Mouse (Mus musculus) splenic B cell, adult 2 months (primary cell): Measurements from ENCODE around the gene Gng10.

Source experiments
- DNase-seq: peaks from one replicate; pipeline ENCODE4 v3.0.0-alpha.2; 2011; ENCODE audit warnings: low read depth, low spot score
- H3K27me3 ChIP-seq: 2 replicates; pipeline ENCODE4 v1.6.1; 2012; ENCODE audit warnings: mild to moderate bottlenecking, low read length, moderate library complexity, mixed read lengths; ENCODE audit not compliant: control insufficient read depth, poor library complexity, insufficient read depth, severe bottlenecking
- H3K36me3 ChIP-seq: 2 replicates; pipeline ENCODE4 v1.6.1; 2012; ENCODE audit warnings: mild to moderate bottlenecking, low read length, moderate library complexity, mixed read lengths; ENCODE audit not compliant: control insufficient read depth, poor library complexity, insufficient read depth, severe bottlenecking

Gene Gng10

GRCm38 (mm10) chr4:59043074-59043473 is 8.2 kb downstream of the Gng10 start:
- peaks cover 3% of the 10 kb centered on the region; the same call in 1 of the 2 replicates for H3K36me3 ChIP-seq
- H3K27me3 ChIP-seq = no peaks in the 10 kb centered on the region
- DNase-seq = peak; percentile 41

GRCm38 (mm10) chr4:59043891-59044290 is 9.0 kb downstream of the Gng10 start:
- no peak for DNase-seq
- Histone ChIP-seq H3K36me3 (peaks cover 3% of the 10 kb centered on the region; the same call in 1 of the 2 replicates), H3K27me3 (no peaks in the 10 kb centered on the region)

- no peaks in the 10 kb centered on the region for H3K36me3 ChIP-seq
- no peaks in the 10 kb centered on the region for H3K27me3 ChIP-seq
- no peak for DNase-seq
Measured at GRCm38 (mm10) chr4:59047222-59047621, 12.3 kb downstream of the Gng10 start.

GRCm38 (mm10) chr4:59051081-59051480 is 16.2 kb downstream of the Gng10 start:
- DNase-seq = no peak
- H3K27me3 ChIP-seq = no peaks in the 10 kb centered on the region
- H3K36me3 ChIP-seq = no peaks in the 10 kb centered on the region

- H3K36me3 ChIP-seq = no peaks in the 10 kb centered on the region
- no peak for DNase-seq
- no peaks in the 10 kb centered on the region for H3K27me3 ChIP-seq
Measured at GRCm38 (mm10) chr4:59057929-59058328, 23.0 kb downstream of the Gng10 start.

GRCm38 (mm10) chr4:59062526-59062925 is 27.6 kb downstream of the Gng10 start:
- Histone ChIP-seq H3K27me3 (no peaks in the 10 kb centered on the region), H3K36me3 (no peaks in the 10 kb centered on the region)
- no peak for DNase-seq

- H3K36me3 ChIP-seq = no peaks in the 10 kb centered on the region
- DNase-seq = no peak
- no peaks in the 10 kb centered on the region for H3K27me3 ChIP-seq
Measured at GRCm38 (mm10) chr4:59069276-59069675, 34.4 kb downstream of the Gng10 start.

- DNase-seq = peak; percentile 9
- Histone ChIP-seq H3K36me3 (no peaks in the 10 kb centered on the region), H3K27me3 (no peaks in the 10 kb centered on the region)
Measured at GRCm38 (mm10) chr4:59083430-59083829, 48.5 kb downstream of the Gng10 start.

GRCm38 (mm10) chr4:59089391-59089790 is 54.5 kb downstream of the Gng10 start:
- DNase-seq = no peak
- Histone ChIP-seq H3K36me3 (no peaks in the 10 kb centered on the region), H3K27me3 (no peaks in the 10 kb centered on the region)
